Mouse (Mus musculus) intestine, postnatal 0 days (tissue): Measurements from ENCODE around the gene Pth1r. TPM values are rescaled to one million over a fixed set of nuclear protein-coding genes. Genes with fewer than 3 reads are reported as not detected.
"Not testable (repeated sequence)": the region's sequence is repeated elsewhere in the genome, so short reads cannot be mapped to it uniquely, and the experiment has no call there.

Experiments used
- ATAC-seq: fragments of 200-750 bp; cut with Nextera tagmentation; 2 replicates; pipeline ENCODE4 v1.8.0; 2017; ENCODE audit warnings: mild to moderate bottlenecking, moderate TSS enrichment, moderate library complexity
- H3K27ac ChIP-seq: fragments of 300-500 bp; sonication (generic); 2 replicates; pipeline ENCODE4 v1.5.1; 2014; ENCODE audit warnings: mild to moderate bottlenecking, low read depth, low read length, moderate library complexity
- H3K27me3 ChIP-seq: fragments of 300-500 bp; sonication (generic); replicated peaks from 2 replicates; pipeline ENCODE4 v1.6.1; 2014; ENCODE audit warnings: low read length, mixed read lengths; ENCODE audit not compliant: control insufficient read depth, insufficient read depth
- H3K36me3 ChIP-seq: fragments of 300-500 bp; sonication (generic); 2 replicates; pipeline ENCODE4 v1.6.1; 2014; ENCODE audit warnings: mild to moderate bottlenecking, moderate library complexity; ENCODE audit not compliant: control insufficient read depth, insufficient read depth
- H3K4me1 ChIP-seq: fragments of 300-500 bp; sonication (generic); replicated peaks from 2 replicates; pipeline ENCODE4 v1.6.1; 2014; ENCODE audit warnings: antibody characterized with exemption, low read length, mixed read lengths; ENCODE audit not compliant: control insufficient read depth, insufficient read depth
- H3K4me2 ChIP-seq: fragments of 300-500 bp; sonication (generic); replicated peaks from 2 replicates; pipeline ENCODE4 v1.6.1; 2014; ENCODE audit warnings: low read depth, mild to moderate bottlenecking, moderate library complexity
- H3K4me3 ChIP-seq: fragments of 300-500 bp; sonication (generic); 2 replicates; pipeline ENCODE4 v1.5.1; 2014; ENCODE audit warnings: low read depth, low read length
- H3K9ac ChIP-seq: fragments of 300-500 bp; sonication (generic); 2 replicates; pipeline ENCODE4 v1.6.1; 2014; ENCODE audit warnings: mild to moderate bottlenecking, low read depth, low read length
- H3K9me3 ChIP-seq: fragments of 300-500 bp; sonication (generic); 2 replicates; pipeline ENCODE4 v1.6.1; 2016; ENCODE audit warnings: mixed run types; ENCODE audit not compliant: control insufficient read depth
- CTCF ChIP-seq: sonication (generic); IDR thresholded peaks from 2 replicates; pipeline ENCODE4 v1.5.1; 2016; ENCODE audit warnings: low read depth, mild to moderate bottlenecking, control low read depth, antibody characterized with exemption, moderate library complexity
- WGBS: fragments of 180-500 bp; shearing (Covaris S2); extraction: QIAGEN DNeasy Blood & Tissue Kit; methylation state at CpG from one replicate; pipeline ENCODE4 v1.1.7; 2014; 5-methylcytosine and 5-hydroxymethylcytosine counted together
- polyA plus RNA-seq: library from polyadenylated mRNA; unstranded; fragments of >200 nt; fragmentation: Nextera tagmentation; extraction: Ambion mirVana; gene quantifications from 2 replicates; pipeline ENCODE4 v1.2.1, GENCODE M21; 2015

Gene Pth1r
- polyA plus RNA-seq, 1 experiment from 2014 or later, result 9.1 TPM

DNA sequence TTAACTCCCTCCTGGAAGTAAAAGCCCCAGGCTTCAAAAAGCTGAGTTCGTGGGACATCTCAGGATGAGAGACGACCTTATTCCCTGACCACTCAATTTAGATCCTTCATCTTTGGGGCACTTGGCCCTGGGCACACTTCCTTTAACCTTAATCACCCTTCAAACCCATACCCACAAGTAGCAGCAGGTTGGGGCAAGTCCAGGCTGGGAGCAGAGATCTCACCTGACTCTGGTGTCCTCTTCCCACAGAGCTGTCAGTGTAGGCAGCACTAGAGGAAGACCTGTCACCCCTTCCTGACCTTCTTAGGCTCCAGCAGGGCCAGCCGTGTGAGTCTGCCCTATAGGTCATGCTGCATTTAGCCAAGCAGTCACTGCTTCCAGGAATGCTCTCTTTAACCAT, 60.5 kb downstream of the Pth1r start:
- no peak for ATAC-seq
- no peak for TF ChIP-seq CTCF
- Histone ChIP-seq H3K27me3 (no peaks in the 10 kb centered on the region), H3K4me1 (peaks cover 17% of the 10 kb centered on the region), H3K4me3 (no peak overlapping the region), H3K27ac (no peak overlapping the region), H3K9ac (no peak overlapping the region), H3K9me3 (no peaks in the 10 kb centered on the region), H3K36me3 (no peaks in the 10 kb centered on the region; the same call in 1 of the 2 replicates), H3K4me2 (no peak overlapping the region)
- WGBS, result 76% methylated on average over 3 of the region's 3 CpGs

DNA sequence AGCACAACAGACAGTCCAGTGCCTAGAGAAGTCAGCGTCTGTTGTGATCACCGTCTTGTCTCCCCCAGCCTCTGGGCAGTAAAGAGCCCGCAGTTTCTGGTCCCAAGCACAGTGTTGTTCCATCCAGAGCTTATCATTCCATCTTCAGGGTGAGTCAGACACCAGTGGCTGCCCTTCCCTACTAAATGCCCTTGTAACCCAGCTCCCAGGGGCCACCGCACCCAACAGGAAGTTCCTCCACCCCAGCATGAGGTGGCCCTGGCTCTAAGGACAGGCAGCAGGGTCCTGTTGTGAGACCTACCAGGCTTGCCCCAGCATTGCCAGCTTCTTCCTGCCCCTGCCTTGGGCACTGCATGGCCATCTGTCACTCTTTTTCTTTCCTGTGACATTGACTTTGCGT, 61.4 kb downstream of the Pth1r start:
- Histone ChIP-seq H3K27me3 (no peaks in the 10 kb centered on the region), H3K4me3 (no peak overlapping the region), H3K9me3 (no peaks in the 10 kb centered on the region), H3K36me3 (no peaks in the 10 kb centered on the region; the same call in 1 of the 2 replicates), H3K9ac (no peak overlapping the region), H3K4me1 (peaks cover 19% of the 10 kb centered on the region), H3K27ac (peak overlapping the region; percentile 87), H3K4me2 (no peak overlapping the region)
- WGBS, result 39% methylated on average over 5 of the region's 5 CpGs
- ATAC-seq, result peak; percentile 84
- no peak for TF ChIP-seq CTCF

DNA sequence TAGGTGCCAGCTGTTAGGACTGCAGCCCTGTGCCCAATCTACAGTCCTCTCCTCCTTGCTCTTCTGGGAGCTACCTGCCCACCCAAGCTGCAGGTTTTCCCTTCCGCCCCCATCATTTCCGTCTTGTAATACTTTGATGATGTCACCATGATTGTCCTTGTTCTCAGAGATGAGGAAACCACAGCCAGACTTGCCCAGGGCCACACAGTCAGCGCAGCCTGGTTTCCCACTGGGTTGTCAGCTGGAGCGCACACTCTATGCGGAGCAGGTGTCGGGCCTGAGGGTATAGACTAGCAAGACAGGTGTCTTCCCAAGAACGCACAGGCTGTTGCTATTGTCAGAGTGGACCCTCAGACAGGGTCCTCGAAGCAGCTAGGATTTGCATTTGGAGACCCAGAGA, 61.8 kb downstream of the Pth1r start:
- peak; percentile 32 for ATAC-seq
- no peak overlapping the region for H3K4me2 ChIP-seq
- WGBS, result 66% methylated on average over 8 of the region's 8 CpGs
- no peaks in the 10 kb centered on the region; the same call in 1 of the 2 replicates for H3K36me3 ChIP-seq
- TF ChIP-seq CTCF, result no peak
- H3K9me3 ChIP-seq, result no peaks in the 10 kb centered on the region
- peak overlapping the region; percentile 87 for H3K27ac ChIP-seq
- no peak overlapping the region for H3K4me3 ChIP-seq
- H3K27me3 ChIP-seq, result no peaks in the 10 kb centered on the region
- peaks cover 19% of the 10 kb centered on the region for H3K4me1 ChIP-seq
- no peak overlapping the region for H3K9ac ChIP-seq

DNA sequence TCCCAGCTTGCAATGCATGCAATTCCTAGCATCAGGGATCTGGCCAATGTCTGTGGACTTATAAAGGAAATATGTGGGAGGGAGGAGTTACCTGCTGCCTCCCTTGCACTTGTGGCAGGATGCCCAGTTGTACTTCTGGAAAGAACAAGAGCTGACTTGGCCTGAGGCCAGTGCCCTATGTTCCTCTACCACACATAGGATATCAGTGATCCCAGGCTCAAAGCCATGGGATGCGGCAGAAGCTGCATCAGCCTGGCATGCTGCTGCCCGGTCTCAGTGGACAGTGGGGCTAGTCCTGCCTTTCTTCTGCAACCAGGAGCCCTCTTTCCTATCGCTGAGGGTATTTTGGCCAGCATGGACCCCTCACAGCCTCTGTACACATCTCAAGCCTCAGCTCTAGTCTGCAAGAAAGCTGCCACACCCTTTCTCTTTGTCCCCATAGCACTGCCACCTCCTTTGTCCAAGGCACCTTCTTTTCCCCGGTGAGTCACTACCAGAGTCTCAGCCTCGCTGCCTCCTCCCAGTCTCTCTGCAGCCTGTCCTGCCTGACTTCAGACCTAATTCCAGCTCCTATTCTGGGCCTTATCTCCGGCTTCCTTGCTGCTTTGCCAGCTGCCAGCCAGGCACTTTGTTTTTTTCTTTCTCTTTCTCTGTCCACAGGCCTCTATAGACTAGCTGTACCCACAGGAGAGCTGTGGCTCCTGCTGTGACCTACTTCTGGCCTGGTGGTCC, 62.7 kb downstream of the Pth1r start:
- H3K9ac ChIP-seq, result no peak overlapping the region
- H3K27ac ChIP-seq, result peak overlapping the region; percentile 87
- no peaks in the 10 kb centered on the region for H3K9me3 ChIP-seq
- H3K4me3 ChIP-seq, result no peak overlapping the region
- ATAC-seq, result peak; percentile 57
- WGBS, result 38% methylated on average over 6 of the region's 6 CpGs
- peaks cover 19% of the 10 kb centered on the region for H3K4me1 ChIP-seq
- TF ChIP-seq CTCF, result no peak
- no peaks in the 10 kb centered on the region; the same call in 1 of the 2 replicates for H3K36me3 ChIP-seq
- H3K27me3 ChIP-seq, result no peaks in the 10 kb centered on the region
- H3K4me2 ChIP-seq, result peak overlapping the region; percentile 4; the same call in 1 of the 2 replicates

DNA sequence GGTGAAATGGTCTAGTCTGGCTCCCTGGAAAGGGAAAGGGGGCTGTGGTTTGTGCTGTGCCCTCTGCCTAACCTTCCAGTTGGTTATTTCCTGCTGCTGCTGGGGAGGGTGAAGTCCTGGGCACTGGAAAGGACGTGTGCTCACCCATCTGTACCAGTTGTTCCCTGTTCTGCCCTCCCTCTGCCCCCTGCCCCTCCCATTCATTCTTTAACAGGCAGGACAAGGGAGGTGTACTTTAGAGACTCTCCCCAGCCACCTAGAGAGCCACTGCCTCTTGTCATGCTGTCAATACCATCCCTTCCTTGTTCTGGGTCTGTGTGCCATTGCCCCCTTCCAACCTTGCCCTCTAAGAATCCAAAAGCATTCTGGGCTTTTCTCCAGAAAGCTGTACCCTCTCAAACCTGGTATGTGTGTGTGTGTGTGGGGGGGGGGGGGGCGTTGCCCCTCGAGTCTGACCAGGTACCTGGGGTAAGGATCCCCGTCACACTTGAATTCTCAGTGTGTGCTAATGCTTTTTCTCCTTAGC, 63.3 kb downstream of the Pth1r start:
- no peak overlapping the region for H3K9ac ChIP-seq
- H3K4me2 ChIP-seq, result no peak overlapping the region
- TF ChIP-seq CTCF, result no peak
- no peaks in the 10 kb centered on the region for H3K27me3 ChIP-seq
- 49% methylated on average over 4 of the region's 4 CpGs for WGBS
- peaks cover 19% of the 10 kb centered on the region for H3K4me1 ChIP-seq
- H3K27ac ChIP-seq, result peak overlapping the region; percentile 87
- H3K9me3 ChIP-seq, result no peaks in the 10 kb centered on the region
- H3K36me3 ChIP-seq, result no peaks in the 10 kb centered on the region; the same call in 1 of the 2 replicates
- ATAC-seq, result peak; percentile 27; the same call in 1 of the 2 replicates
- no peak overlapping the region for H3K4me3 ChIP-seq

DNA sequence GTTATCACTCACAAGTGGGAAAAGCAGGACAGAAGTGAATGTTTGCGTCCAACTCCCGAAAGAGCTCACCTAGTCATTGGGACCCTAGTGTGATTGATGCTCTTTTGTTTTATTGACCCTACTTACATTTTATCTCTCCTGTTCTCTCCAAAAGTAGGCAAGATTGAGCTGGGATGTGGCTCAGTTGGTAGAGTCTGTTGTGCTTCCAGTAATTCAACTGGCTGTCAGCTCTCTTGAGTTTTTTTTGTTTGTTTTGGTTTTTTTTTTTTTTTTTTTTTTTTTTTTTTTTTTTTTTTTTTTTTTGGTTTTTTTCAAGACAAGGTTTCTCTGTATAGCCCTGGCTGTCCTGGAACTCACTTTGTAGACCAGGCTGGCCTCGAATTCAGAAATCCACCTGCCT, 64.2 kb downstream of the Pth1r start:
- H3K27ac ChIP-seq, result not testable (repeated sequence)
- WGBS, result 78% methylated on average over 3 of the region's 3 CpGs

More for the DNA sequence above, 64.2 kb downstream of the Pth1r start:
- peaks cover 19% of the 10 kb centered on the region for H3K4me1 ChIP-seq
- not testable (repeated sequence) for H3K9me3 ChIP-seq, H3K4me3 ChIP-seq, H3K36me3 ChIP-seq, H3K27me3 ChIP-seq, ATAC-seq, H3K9ac ChIP-seq, H3K4me2 ChIP-seq
